Mouse (Mus musculus) neutrophil, adult 83 days (primary cell): ENCODE data around the gene Olfr455. TPM values are rescaled to one million over a fixed set of nuclear protein-coding genes. Genes with fewer than 3 reads are reported as not detected.

Experiments
- total RNA-seq, 2 experiments: library from RNA; stranded (reverse); gene quantifications; one replicate each; pipeline ENCODE4 v1.2.4; 2023

Olfr455 gene
- total RNA-seq: not detected

GRCm38 (mm10) chr6:42547461-42547860, at the start of gene Olfr455:
Olfr455 (minus strand) TSS chr6:42547587.

DNA sequence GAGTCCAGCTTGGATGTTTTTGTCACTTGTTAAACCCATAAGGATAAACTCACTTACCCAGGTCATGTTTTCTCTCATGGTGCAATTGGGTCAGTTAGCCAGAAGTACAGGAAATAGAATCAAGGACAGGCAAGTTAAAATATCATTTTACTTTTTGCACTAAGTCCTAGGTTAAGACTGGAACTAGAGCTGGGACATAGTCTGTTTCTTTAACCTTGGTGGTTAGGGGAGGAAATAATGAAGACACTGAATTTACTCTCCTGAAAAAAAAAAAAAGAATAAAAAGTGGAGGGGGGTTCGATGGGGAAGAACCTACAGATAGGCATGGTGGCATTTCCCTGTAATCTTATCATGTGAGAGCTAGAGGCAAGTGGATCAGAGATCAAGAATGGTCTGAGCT, 60.3 kb downstream of the Olfr455 start, which contains the start of gene Olfr456:
Olfr456 (minus strand) TSS at position 101 of the 400 bp plus-strand sequence.

Other genes starting within 250 kb of the Olfr455 start
- gene Fam131b, start 222.9 kb downstream of the Olfr455 start, total RNA-seq: not detected
- gene Zyx, start 198.0 kb downstream of the Olfr455 start, total RNA-seq: 100 to 1,000 TPM; 661 to 678 TPM
- gene Epha1, start 174.3 kb downstream of the Olfr455 start, total RNA-seq: under 1 TPM in 1 of 2 experiments, not detected in 1; 0.29 TPM
- 1 to 10 TPM; 2.9 to 3.2 TPM for gene Tas2r143, start 147.3 kb downstream of the Olfr455 start, total RNA-seq
- gene Tas2r135, start 142.2 kb downstream of the Olfr455 start, total RNA-seq: 1 to 10 TPM; 3.4 to 3.5 TPM
- gene Tas2r126, start 113.1 kb downstream of the Olfr455 start, total RNA-seq: 1 to 10 TPM; 1.0 to 1.7 TPM
- gene Olfr458, start 82.4 kb downstream of the Olfr455 start, total RNA-seq: not detected
- not detected for gene Olfr457, start 71.3 kb downstream of the Olfr455 start, total RNA-seq
- not detected for gene Olfr456, start 60.4 kb downstream of the Olfr455 start, total RNA-seq
- gene Tcaf3, start 50.1 kb upstream of the Olfr455 start, total RNA-seq: not detected
- under 1 TPM in 1 of 2 experiments, not detected in 1; 0.42 TPM for gene Tcaf2, start 97.7 kb upstream of the Olfr455 start, total RNA-seq
- under 1 TPM in 1 of 2 experiments, not detected in 1; 0.15 TPM for gene Tcaf1, start 162.5 kb upstream of the Olfr455 start, total RNA-seq
- gene Olfr453, start 191.8 kb upstream of the Olfr455 start, total RNA-seq: not detected
- gene Olfr38, start 208.8 kb upstream of the Olfr455 start, total RNA-seq: not detected
- gene Olfr452, start 237.5 kb upstream of the Olfr455 start, total RNA-seq: not detected